Mouse (Mus musculus) embryonic fibroblast, embryonic 13.5 days (primary cell): ENCODE results near the gene Dnase1l3. TPM values are rescaled to one million over a fixed set of nuclear protein-coding genes. Genes with fewer than 3 reads are reported as not detected.

ENCODE experiments used
- H3K27ac ChIP-seq: 2 replicates; pipeline ENCODE4 v1.5.1; 2012; ENCODE audit warnings: low read length, control low read depth, inconsistent platforms; ENCODE audit not compliant: insufficient read depth
- H3K4me1 ChIP-seq: 2 replicates; pipeline ENCODE4 v1.6.1; 2011; ENCODE audit warnings: low read length; ENCODE audit not compliant: control insufficient read depth, insufficient read depth
- H3K4me3 ChIP-seq: 2 replicates; pipeline ENCODE4 v1.5.1; 2011; ENCODE audit warnings: mild to moderate bottlenecking, control low read depth, low read length; ENCODE audit not compliant: insufficient read depth
- CTCF ChIP-seq: IDR thresholded peaks from 2 replicates; pipeline ENCODE4 v1.5.1; 2011; ENCODE audit warnings: mild to moderate bottlenecking, control low read depth, low read length, moderate library complexity, borderline replicate concordance; ENCODE audit not compliant: insufficient read depth
- POLR2A ChIP-seq: IDR thresholded peaks from 2 replicates; pipeline ENCODE4 v1.6.1; 2011; ENCODE audit warnings: low read depth, mild to moderate bottlenecking, control low read depth, low read length, moderate library complexity
- polyA plus RNA-seq: library from polyadenylated mRNA; stranded (reverse); fragments of >200 nt; gene quantifications from 2 replicates; pipeline ENCODE4 v1.2.4, GENCODE M21; 2011; ENCODE audit warnings: low read depth; ENCODE audit not compliant: missing spikeins, insufficient read length

The Dnase1l3 gene
- polyA plus RNA-seq, 1 experiment: not detected

- TF ChIP-seq CTCF (no peak), POLR2A (no peak)
- no peak overlapping the region for H3K4me3 ChIP-seq
- peaks cover 16% of the 10 kb centered on the region for H3K4me1 ChIP-seq
- no peak overlapping the region for H3K27ac ChIP-seq
Observed at GRCm38 (mm10) chr14:7961714-7962113, 32.7 kb downstream of the Dnase1l3 start.

GRCm38 (mm10) chr14:7960616-7961015 is 33.8 kb downstream of the Dnase1l3 start:
- no peak overlapping the region for H3K4me3 ChIP-seq
- H3K27ac ChIP-seq: no peak overlapping the region
- peaks cover 16% of the 10 kb centered on the region for H3K4me1 ChIP-seq
- TF ChIP-seq POLR2A: no peak
- peak; percentile 48; the same call in 1 of the 2 replicates for TF ChIP-seq CTCF

GRCm38 (mm10) chr14:7957049-7957448 is 37.3 kb downstream of the Dnase1l3 start, which contains the start of gene Gm45521:
TSS of gene Gm45521 (plus strand) at chr14:7957288.
- TF ChIP-seq POLR2A (no peak), CTCF (no peak)
- H3K4me1 ChIP-seq: peaks cover 33% of the 10 kb centered on the region
- no peak within 1 kb of the TSS for H3K4me3 ChIP-seq
- no peak within 1 kb of the TSS for H3K27ac ChIP-seq

GRCm38 (mm10) chr14:7956427-7956826 is 37.9 kb downstream of the Dnase1l3 start:
- TF ChIP-seq POLR2A (no peak), CTCF (no peak)
- H3K4me1 ChIP-seq: peaks cover 30% of the 10 kb centered on the region
- no peak overlapping the region for H3K4me3 ChIP-seq
- H3K27ac ChIP-seq: no peak overlapping the region

GRCm38 (mm10) chr14:7954071-7954471 is 40.3 kb downstream of the Dnase1l3 start:
- no peak overlapping the region for H3K4me3 ChIP-seq
- peaks cover 25% of the 10 kb centered on the region for H3K4me1 ChIP-seq
- TF ChIP-seq CTCF (no peak), POLR2A (no peak)
- H3K27ac ChIP-seq: peak overlapping the region; percentile 73

GRCm38 (mm10) chr14:7952610-7953254 is 41.6 kb downstream of the Dnase1l3 start:
- no peak overlapping the region for H3K4me3 ChIP-seq
- peak overlapping the region; percentile 73 for H3K27ac ChIP-seq
- TF ChIP-seq CTCF (no peak), POLR2A (no peak)
- H3K4me1 ChIP-seq: peaks cover 25% of the 10 kb centered on the region

GRCm38 (mm10) chr14:7951234-7951633 is 43.1 kb downstream of the Dnase1l3 start:
- no peak overlapping the region for H3K4me3 ChIP-seq
- H3K4me1 ChIP-seq: peaks cover 25% of the 10 kb centered on the region
- TF ChIP-seq CTCF (no peak), POLR2A (no peak)
- no peak overlapping the region for H3K27ac ChIP-seq

- Histone ChIP-seq H3K27ac (no peak overlapping the region), H3K4me3 (no peak overlapping the region), H3K4me1 (peaks cover 7% of the 10 kb centered on the region; the same call in 1 of the 2 replicates)
- TF ChIP-seq CTCF (no peak), POLR2A (no peak)
Observed at GRCm38 (mm10) chr14:7945261-7945660, 49.1 kb downstream of the Dnase1l3 start.

- peaks cover 7% of the 10 kb centered on the region; the same call in 1 of the 2 replicates for H3K4me1 ChIP-seq
- TF ChIP-seq POLR2A (no peak), CTCF (no peak)
- H3K27ac ChIP-seq: no peak overlapping the region
- H3K4me3 ChIP-seq: no peak overlapping the region
Observed at GRCm38 (mm10) chr14:7944349-7945039, 49.9 kb downstream of the Dnase1l3 start.

GRCm38 (mm10) chr14:7943801-7944135 is 50.6 kb downstream of the Dnase1l3 start:
- Histone ChIP-seq H3K27ac (no peak overlapping the region), H3K4me3 (no peak overlapping the region), H3K4me1 (peaks cover 7% of the 10 kb centered on the region; the same call in 1 of the 2 replicates)
- TF ChIP-seq POLR2A (no peak), CTCF (no peak)
